Mouse (Mus musculus): ENCODE results near the gene Hspa1b.

DNA sequence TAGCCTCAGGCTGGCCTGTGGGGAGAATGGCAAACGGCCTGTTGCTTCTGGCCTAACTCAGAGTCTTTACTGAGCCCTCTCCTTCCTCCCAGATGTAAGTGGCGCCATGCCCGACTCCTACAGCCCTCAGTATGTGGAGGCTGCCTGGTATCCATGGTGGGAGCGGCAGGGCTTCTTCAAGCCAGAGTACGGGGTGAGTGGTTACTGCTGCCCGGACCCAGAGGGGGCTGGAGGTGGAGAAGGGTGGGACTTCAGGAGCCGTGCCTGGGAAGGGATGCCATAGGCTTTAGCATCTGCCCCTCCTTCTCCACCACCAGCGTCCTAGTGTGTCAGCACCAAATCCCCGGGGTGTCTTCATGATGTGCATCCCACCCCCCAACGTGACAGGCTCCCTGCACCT is 46.1 kb upstream of the Hspa1b start:
- TF ChIP-seq CTCF (IDR thresholded peaks at IDR 0.05; ENCODE audit: low read depth) (no peak), EP300 (optimal IDR thresholded peaks at IDR 0.05) (no peak)
